Mouse (Mus musculus) neural tube, postnatal 0 days (tissue): ENCODE results near the gene Esp38. TPM values are rescaled to one million over a fixed set of nuclear protein-coding genes. Genes with fewer than 3 reads are reported as not detected.

ENCODE experiments used
- polyA plus RNA-seq: library from polyadenylated mRNA; unstranded; fragments of >200 nt; fragmentation: Nextera tagmentation; extraction: Ambion mirVana; gene quantifications from 2 replicates; pipeline ENCODE4 v1.2.1, GENCODE M21; 2015

The Esp38 gene
- polyA plus RNA-seq, result not detected in 2 replicates

DNA sequence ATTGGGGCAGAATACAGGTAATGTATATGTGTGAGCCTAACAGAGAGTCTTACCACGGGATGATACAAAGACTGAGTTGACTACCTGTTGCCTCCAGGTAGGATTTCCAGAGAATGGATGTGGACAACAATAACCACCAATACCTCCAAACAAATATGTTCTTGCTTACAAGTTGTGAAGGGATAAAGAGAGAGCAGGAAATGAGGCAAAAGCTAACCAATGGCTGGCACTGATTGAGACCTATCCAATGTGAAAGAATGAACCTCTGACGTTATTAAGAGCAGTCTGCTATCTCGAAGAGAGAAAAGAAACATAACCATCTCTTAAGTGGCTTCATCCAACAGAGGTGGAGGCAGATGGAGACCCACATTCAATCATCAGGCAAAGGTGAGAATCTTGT, at the start of gene Esp38:
Esp38 (plus strand) TSS at position 301 of the 400 bp plus-strand sequence.

Other genes starting within 250 kb of the Esp38 start
- gene AC192777.2, start 144.9 kb downstream of the Esp38 start, polyA plus RNA-seq, result not detected in 2 replicates